Mouse (Mus musculus): ENCODE results near the gene Btnl6.
"Not testable (repeated sequence)": the region's sequence is repeated elsewhere in the genome, so short reads cannot be mapped to it uniquely, and the experiment has no call there.

Gene Btnl6

GRCm38 (mm10) chr17:34497319-34497718 lies 19.8 kb downstream of the Btnl6 start:
- not testable (repeated sequence) for DNase-seq (ENCODE audit: low read depth, low spot score)

- DNase-seq (ENCODE audit: low read depth, low spot score), result no peak
These were observed 20.6 kb downstream of the Btnl6 start for GRCm38 (mm10) chr17:34496539-34496938.

- DNase-seq (ENCODE audit: low read depth, low spot score), result not testable (repeated sequence)
These were observed 22.0 kb downstream of the Btnl6 start for GRCm38 (mm10) chr17:34495156-34495555.

- no peak for DNase-seq (ENCODE audit: low read depth, low spot score)
These were observed 24.4 kb downstream of the Btnl6 start for GRCm38 (mm10) chr17:34492796-34493195.

- not testable (repeated sequence) for DNase-seq (ENCODE audit: low read depth, low spot score)
These were observed 39.7 kb downstream of the Btnl6 start, which contains the start of gene Btnl4 for GRCm38 (mm10) chr17:34477238-34478013. Btnl4 (minus strand) TSS chr17:34477318.

GRCm38 (mm10) chr17:34476427-34476826 lies 40.7 kb downstream of the Btnl6 start:
- no peak for DNase-seq (ENCODE audit: low read depth, low spot score)

- DNase-seq (ENCODE audit: low read depth, low spot score), result no peak
These were observed 42.1 kb downstream of the Btnl6 start for GRCm38 (mm10) chr17:34475060-34475459.

GRCm38 (mm10) chr17:34470491-34470890 lies 46.7 kb downstream of the Btnl6 start:
- DNase-seq (ENCODE audit: low read depth, low spot score), result no peak

- DNase-seq (ENCODE audit: low read depth, low spot score), result not testable (repeated sequence)
These were observed 51.2 kb downstream of the Btnl6 start for GRCm38 (mm10) chr17:34465906-34466305.

GRCm38 (mm10) chr17:34459255-34459654 lies 57.9 kb downstream of the Btnl6 start:
- no peak for DNase-seq (ENCODE audit: low read depth, low spot score)

Measured in mesoderm, embryonic 11.5 days (tissue).